Mouse (Mus musculus): ENCODE results near the gene Abcc6. TPM values are rescaled to one million over a fixed set of nuclear protein-coding genes. Genes with fewer than 3 reads are reported as not detected.

Abcc6 gene
- under 1 TPM; 0.07 to 0.21 TPM for total RNA-seq (2021)
- long read RNA-seq, experiment 1, result 0 reads
- long read RNA-seq, experiment 2, result 0 reads

GRCm38 (mm10) chr7:46030145-46030488, at the start of gene Abcc6:
TSS of gene Abcc6 (minus strand) at chr7:46030302.
- no peak for DNase-seq
- intact Hi-C loops (cut with DNase I; ENCODE audit: low total_unique reads), result no loop called here

GRCm38 (mm10) chr7:46077675-46078074, 47.6 kb upstream of the Abcc6 start:
- intact Hi-C loops (cut with DNase I; ENCODE audit: low total_unique reads), result no loop called here

DNA sequence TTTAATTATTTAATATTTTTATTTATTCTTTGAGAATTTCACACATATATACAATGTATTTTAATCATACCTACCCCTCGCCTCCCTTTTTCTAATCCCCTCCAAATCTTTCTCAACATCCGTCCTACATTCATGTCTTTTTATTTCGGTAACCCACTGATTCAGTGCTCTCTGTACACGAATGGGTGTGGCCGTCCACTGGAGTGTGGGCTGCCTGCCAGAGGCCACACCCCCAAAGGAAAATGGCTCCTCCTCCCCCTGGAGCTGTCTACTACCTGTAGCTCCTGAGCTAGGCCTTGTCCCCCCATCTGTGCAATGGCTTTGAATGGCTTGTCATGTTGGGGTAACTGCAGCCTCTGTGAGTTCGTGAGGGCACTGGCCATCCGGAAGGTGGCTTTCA, 46.7 kb upstream of the Abcc6 start:
- DNase-seq, result no peak
- intact Hi-C loops (cut with DNase I; ENCODE audit: low total_unique reads), result no loop called here

More at GRCm38 (mm10) chr7:46077675-46078074, 47.6 kb upstream of the Abcc6 start:
- no peak for DNase-seq

DNA sequence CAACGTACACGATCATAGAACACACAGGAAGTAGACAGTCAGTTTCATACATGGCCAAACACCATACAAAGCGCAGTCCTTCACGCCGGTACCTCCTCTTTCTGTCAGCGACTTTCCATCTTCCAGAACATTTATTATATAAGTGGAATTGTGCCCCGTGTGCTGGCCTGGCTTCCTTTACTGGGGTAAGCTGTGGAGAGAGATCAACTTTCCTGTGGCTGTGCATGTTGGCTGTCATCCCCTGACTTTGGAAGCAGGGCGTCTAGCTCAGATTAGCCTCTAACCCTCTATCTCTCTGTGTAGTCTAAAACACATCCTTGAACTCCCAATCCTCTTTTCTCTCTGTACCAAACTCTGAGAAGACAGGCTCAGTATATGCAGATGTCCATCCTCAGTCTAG, 38.7 kb upstream of the Abcc6 start:
- intact Hi-C loops (cut with DNase I; ENCODE audit: low total_unique reads), result no loop called here
- no peak for DNase-seq

GRCm38 (mm10) chr7:46063296-46063695, 33.2 kb upstream of the Abcc6 start:
- intact Hi-C loops (cut with DNase I; ENCODE audit: low total_unique reads), result no loop called here
- DNase-seq, result no peak

- DNase-seq, result no peak
These were observed 31.5 kb upstream of the Abcc6 start for GRCm38 (mm10) chr7:46061614-46062013.

DNA sequence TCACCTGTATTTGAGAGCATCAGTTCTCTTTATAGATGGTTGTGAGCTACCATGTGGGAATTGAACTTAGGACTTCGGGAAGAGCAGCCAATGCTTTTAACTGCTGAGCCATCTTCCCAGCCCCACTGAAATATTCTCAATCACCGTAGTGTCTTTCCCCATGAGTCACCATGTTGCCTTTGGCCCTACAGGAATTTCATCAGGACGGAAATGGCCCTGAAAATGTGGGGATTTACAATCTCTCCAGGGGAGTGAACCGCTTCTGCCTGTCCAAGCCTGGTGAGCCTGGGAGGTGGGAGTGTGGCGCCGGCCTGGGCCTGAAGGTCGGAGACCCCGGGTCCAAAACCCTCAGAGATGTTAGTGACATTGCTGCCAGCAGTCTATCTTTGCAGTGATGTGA, 30.6 kb upstream of the Abcc6 start:
- no peak for DNase-seq
- intact Hi-C loops (cut with DNase I; ENCODE audit: low total_unique reads), result no loop called here

More at GRCm38 (mm10) chr7:46061614-46062013, 31.5 kb upstream of the Abcc6 start:
- intact Hi-C loops (cut with DNase I; ENCODE audit: low total_unique reads), result no loop called here

DNA sequence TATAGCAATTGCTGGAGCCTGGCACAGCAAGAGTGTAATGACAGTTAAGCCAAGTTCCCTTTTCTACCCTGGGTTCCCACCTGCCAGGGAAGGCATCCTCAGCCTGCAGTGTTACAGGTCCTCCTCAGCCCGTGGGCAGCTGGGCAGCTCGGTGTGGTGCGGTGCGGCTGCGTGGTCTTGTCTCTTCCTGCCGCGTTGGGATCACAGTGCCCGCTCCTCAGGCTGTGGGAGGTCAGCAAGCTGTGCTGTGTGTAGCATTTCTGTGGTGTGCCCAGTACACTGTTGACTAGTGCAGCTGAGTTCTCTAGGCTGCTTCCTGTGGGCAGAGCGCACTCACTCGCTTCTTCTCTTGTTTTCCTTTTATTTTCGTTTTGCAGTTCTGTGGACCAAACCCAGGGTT, 28.8 kb upstream of the Abcc6 start:
- intact Hi-C loops (cut with DNase I; ENCODE audit: low total_unique reads), result no loop called here
- no peak for DNase-seq

GRCm38 (mm10) chr7:46053566-46053965, 23.5 kb upstream of the Abcc6 start:
- intact Hi-C loops (cut with DNase I; ENCODE audit: low total_unique reads), result no loop called here
- DNase-seq, result no peak

DNA sequence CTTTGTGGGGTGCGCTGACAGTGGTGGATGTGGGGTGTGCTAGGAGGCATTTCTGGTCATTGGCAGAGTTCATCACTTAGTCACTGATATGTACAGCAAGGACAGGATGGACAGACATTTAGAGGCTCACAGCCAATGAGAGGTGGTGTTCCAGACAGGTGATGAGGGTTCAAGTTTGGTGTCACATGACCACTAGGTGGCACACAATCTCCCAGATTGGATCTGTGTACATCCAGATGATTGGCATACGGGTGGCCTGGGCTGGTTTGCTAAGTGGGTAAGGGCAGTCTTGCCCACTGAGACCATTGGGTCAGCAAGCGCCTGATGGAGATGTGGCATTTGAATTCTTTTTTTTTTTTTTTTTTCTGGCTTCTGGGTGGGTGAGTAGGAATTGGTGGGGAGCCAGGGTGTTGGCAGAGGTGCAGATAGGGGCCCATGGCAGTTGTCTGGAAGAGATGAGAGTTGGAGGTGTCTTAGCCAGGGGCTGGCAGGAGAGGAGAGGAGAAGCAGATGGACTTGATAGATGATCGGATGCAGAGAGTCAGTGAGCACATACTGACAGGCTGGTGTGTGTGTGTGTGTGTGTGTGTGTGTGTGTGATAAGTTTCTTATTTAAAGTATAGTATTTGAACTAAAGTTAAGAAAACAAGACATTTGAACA, 22.2 kb upstream of the Abcc6 start:
- intact Hi-C loops (cut with DNase I; ENCODE audit: low total_unique reads), result no loop called here
- DNase-seq, result no peak

GRCm38 (mm10) chr7:46049981-46050380, 19.9 kb upstream of the Abcc6 start:
- intact Hi-C loops (cut with DNase I; ENCODE audit: low total_unique reads), result no loop called here
- DNase-seq, result no peak

GRCm38 (mm10) chr7:46047873-46048562, 17.9 kb upstream of the Abcc6 start:
- no peak for DNase-seq
- intact Hi-C loops (cut with DNase I; ENCODE audit: low total_unique reads), result no loop called here

DNA sequence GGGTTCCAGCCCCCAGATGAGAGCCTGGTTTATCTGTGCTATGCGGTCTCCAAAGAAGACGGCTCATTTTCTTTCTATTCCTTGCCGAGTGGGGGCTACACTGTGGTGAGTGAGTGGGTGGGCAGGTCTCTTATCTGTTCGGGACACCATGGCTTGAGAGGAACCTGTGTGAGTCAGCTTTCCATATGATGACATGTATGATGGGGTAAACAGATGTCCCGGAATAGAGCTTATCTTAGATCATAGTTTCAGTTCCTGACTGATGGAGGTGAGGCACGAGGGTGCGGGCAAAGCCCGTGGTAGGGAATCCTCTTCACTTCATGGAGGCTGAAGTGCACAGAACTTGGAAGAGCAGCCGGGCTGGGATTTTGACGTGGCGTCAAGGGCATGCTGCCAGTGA, 15.8 kb upstream of the Abcc6 start:
- DNase-seq, result no peak
- intact Hi-C loops (cut with DNase I; ENCODE audit: low total_unique reads), result no loop called here

GRCm38 (mm10) chr7:46044106-46044505, 14.0 kb upstream of the Abcc6 start:
- intact Hi-C loops (cut with DNase I; ENCODE audit: low total_unique reads), result no loop called here
- no peak for DNase-seq

- no peak for DNase-seq
- intact Hi-C loops (cut with DNase I; ENCODE audit: low total_unique reads), result no loop called here
These were observed 9.8 kb upstream of the Abcc6 start for GRCm38 (mm10) chr7:46039873-46040272.

GRCm38 (mm10) chr7:46037433-46037832, 7.3 kb upstream of the Abcc6 start:
- no peak for DNase-seq
- intact Hi-C loops (cut with DNase I; ENCODE audit: low total_unique reads), result no loop called here

- DNase-seq, result no peak
- intact Hi-C loops (cut with DNase I; ENCODE audit: low total_unique reads), result no loop called here
These were observed 5.4 kb upstream of the Abcc6 start for GRCm38 (mm10) chr7:46035468-46035867.

- intact Hi-C loops (cut with DNase I; ENCODE audit: low total_unique reads), result no loop called here
- no peak for DNase-seq
These were observed 4.9 kb upstream of the Abcc6 start for GRCm38 (mm10) chr7:46034991-46035390.

GRCm38 (mm10) chr7:46033870-46034337, 3.8 kb upstream of the Abcc6 start:
- DNase-seq, result no peak
- intact Hi-C loops (cut with DNase I; ENCODE audit: low total_unique reads), result no loop called here

DNA sequence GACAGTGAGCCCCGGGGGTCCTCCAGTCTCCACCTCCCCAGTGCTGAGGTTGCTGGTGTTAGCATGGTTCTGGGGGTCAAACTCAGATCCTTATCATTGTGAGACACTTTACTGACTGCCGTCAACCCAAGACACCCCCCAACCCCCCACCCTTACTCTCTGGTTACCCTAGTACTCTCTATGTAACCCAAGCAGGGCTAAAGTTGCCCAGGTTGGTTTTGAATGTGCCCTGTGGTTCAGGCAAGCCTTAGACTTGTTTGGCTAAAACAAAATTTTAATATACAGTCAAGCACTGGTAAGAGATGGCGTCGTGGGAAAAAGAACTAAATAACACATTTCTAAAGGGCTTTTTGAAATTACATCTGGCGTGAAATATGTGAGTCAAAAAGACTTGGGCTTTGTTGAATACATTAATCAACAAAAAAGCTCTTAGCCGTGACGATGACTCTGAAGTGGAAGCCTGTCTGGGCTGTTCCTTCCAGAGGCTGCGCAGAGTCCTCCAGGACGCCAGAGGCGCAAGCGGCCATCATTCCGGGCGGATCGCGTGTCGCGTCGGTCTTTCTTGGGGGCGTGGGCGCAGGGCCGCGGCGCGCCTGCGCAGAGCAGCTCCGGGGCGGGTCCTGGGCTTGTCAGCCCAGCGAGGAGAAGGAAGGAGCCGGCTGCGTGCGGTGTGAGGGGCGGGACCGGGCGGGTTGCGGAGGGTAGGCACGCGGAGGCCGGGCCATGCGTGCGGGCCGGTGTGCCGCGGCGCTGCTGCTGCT, 3.2 kb upstream of the Abcc6 start, which contains the start of gene Nomo1:
TSS of gene Nomo1 (plus strand) at position 590 of the 761 bp plus-strand sequence.
- intact Hi-C loops (cut with DNase I; ENCODE audit: low total_unique reads), result no loop called here
- peak; percentile 96 for DNase-seq
